Mouse (Mus musculus) retina, postnatal 1 day (tissue): ENCODE measurements around the gene Gm44965.

ENCODE experiments used
- DNase-seq: peaks from one replicate; pipeline ENCODE4 v3.0.0-alpha.2; 2012

Gm44965 gene

DNA sequence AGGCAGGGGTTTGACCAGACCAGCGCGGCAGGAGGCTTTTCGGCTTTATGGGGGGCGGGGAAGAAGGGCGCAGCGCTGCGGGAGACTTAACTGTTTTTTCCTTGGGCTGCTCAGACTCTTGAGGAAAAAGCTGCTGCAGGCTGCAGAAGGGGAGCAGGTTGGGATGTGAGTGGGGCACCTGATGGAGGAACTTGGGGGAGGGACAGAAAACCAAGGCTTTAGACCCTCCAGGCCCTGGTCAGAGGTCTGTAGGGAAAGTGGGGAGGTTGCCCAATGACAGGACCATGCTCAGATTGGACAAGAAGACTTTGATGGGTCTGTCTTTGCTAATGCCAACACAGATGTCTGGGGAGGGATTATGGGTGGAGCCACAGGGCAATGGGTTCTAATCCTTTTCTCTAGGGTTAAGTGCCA, 33.8 kb downstream of the Gm44965 start:
- DNase-seq, result no peak

DNA sequence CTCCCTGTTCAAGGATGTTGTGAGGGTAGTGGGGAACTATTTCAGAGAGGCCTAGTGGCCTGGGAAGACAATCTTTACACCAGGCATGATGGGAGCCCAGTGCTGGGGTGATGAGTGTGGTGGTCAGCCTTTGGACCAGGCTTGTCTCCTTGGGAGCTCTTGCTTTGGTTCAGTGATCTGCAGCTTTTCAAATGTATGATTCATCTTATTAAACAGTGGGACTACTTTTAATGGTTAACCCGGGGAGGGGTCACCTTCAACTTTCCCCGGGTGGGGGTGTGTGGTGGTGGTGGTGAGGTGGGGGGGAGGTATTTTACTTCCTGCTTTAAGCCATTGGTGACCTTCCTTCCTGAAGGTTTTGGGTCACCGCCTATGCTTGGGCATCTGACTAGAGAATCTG, 34.6 kb downstream of the Gm44965 start:
- DNase-seq, result no peak

DNA sequence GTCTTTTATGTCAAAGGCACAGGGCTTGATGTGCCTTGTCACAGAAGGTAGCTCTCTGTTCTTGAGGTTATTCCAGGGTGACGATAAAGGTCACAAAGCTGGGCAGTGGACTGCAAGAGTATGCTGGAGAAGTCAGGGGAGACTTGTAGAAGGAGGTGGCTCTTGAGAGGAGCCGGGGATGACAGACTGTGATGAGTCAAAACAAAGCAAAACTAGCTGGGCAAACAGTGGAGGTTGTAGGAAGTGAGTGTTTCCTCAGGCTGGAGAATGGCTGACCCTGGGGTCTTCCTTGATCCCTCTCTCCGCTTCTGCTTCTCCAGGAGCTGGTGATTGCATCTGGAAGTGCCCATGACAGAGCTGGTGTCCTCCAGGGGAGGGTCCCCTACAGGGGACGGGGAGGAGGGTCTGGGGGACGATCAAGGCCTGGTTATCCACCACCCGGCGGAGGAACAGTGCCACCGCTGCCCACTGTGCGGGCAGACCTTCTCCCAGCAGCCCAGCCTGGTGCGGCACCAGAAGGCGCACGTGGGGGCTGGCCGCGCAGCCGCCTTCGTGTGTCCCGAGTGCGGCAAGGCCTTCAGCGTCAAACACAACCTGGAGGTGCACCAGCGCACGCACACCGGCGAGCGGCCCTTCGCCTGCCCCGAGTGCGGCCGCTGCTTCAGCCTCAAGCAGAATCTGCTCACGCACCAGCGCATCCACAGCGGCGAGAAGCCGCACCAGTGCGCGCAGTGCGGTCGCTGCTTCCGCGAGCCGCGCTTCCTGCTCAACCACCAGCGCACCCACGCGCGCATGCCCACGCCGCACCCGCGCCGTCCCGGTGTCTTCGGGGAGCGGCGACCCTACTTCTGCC, 35.3 kb downstream of the Gm44965 start:
- peak; percentile 77 for DNase-seq

DNA sequence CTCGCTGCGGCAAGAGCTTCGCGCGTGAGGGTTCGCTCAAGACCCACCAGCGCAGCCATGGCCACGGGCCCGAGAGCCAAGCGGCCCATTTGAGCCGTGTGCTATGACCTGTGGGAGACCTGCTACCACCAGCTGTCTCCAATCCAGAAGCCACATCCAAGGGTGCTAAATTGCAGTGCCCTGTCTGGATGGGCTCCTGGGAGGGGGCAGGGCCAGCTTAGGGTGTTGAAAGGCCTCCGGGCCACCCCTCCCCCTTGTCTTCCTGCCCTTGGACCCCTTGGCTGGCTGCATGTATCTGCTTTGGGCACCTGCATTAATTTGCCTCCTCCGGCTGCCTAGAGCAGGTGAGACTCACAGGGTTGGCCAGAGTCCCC, 35.9 kb downstream of the Gm44965 start:
- DNase-seq, result no peak

- no peak for DNase-seq
These were observed 37.1 kb downstream of the Gm44965 start for GRCm38 (mm10) chr6:48630831-48631230.

- DNase-seq, result no peak
These were observed 41.4 kb downstream of the Gm44965 start for GRCm38 (mm10) chr6:48635105-48635504.

GRCm38 (mm10) chr6:48636515-48636914, 42.8 kb downstream of the Gm44965 start:
- peak; percentile 43 for DNase-seq

- no peak for DNase-seq
These were observed 44.2 kb downstream of the Gm44965 start for GRCm38 (mm10) chr6:48637811-48638500.

DNA sequence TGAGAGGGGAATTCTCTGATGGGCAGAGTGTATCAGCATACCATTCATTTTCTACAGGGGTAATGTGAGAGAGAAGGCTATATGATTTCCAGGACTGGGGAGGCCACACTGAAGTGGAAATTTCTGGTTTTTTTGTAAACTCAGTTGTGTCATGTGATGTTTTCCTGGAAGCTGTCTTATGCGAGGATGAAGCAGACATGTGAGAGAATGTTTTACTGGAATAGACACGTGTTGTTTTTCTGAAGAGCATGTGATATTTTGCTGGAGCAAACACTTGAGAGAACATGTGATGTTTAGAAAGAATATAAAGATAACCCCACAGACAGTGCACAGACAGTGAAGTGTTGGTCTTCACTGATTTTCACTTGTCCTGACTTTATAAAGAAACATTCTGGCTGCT, 44.8 kb downstream of the Gm44965 start:
- no peak for DNase-seq

DNA sequence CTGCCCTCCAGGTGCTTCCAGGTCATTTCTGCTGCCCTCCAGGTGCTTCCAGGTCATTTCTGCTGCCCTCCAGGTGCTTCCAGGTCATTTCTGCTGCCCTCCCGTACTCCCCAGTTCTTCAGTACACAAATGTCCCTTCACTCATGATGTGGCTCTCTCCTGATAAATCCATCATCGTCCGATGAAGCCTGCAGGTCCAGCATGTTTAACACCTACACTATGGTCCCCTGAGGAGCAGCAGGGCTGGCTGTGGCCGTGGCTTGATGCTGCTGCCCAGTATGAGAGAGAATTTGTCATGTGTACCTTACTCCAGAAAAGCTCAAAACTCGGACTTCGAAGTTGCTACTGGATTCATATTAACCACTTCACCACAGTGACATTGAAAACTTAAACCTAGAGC, 47.6 kb downstream of the Gm44965 start:
- no peak for DNase-seq

DNA sequence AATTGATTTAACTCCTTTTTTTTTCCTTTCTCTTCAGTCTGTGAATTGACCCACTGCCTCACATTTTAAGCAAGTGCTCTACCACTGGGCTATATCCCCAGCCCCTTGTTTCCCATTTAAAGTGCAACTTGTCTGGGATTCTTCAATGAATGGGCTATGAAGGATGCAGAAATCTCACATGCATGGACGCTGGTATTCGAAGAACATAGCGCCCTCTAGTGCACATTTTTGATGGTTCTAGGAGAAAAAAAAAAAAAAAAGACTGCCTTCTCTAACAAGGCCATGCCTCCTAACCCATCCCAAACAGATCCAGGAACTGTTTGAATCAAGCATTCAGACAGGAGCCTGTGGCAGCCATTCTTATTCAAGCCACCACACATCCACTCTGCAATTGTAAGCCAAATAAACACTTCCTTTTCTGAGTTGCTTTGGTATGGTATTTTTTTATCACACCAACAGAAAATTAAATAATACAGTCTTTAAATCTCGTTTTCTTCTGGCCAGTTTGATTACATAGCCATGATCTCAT, 49.1 kb downstream of the Gm44965 start:
- peak; percentile 89 for DNase-seq

- peak; percentile 79 for DNase-seq
These were observed 52.0 kb downstream of the Gm44965 start for GRCm38 (mm10) chr6:48645660-48646308.

DNA sequence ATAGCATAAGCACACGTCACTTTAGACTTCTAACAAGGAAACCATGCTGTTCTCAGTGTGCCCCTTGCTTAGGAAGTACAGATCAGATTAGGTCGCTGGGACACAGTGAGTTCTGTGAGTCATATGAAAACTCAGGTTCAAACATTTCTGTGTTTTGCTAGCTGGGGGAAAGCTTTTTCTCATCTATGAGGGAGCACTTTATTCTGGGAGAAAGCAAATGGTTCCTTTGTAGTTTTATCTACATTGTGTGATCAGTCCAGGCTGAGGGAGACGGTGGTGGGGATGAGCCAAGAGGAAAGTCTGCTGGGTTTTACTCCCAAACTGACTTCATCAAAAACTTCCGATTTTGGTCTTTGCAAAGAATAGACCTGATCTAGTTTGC, 52.6 kb downstream of the Gm44965 start:
- DNase-seq, result no peak

DNA sequence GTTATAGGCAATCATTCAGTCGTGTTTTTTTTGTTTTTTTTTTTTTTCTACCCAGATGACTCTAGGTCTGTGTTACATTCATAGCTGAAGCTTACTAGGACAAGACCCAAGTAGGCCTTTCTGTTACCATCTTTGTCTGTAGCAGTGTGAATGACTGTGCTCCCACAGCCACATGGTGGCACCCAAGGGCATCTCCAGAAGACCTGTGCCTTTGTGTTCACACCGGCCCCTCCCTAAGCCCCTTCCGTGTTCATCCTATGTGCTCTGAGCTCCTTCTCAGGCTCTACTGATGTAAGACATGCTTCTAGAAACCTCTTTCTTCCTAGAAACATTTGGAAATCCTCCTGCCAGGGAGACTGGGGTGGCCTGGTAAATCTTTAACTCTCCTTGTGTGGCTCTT, 53.3 kb downstream of the Gm44965 start, which contains the start of gene Gimap8:
Gene Gimap8, plus strand, starts transcription at position 240 of the 400 bp plus-strand sequence.
- DNase-seq, result peak; percentile 44

DNA sequence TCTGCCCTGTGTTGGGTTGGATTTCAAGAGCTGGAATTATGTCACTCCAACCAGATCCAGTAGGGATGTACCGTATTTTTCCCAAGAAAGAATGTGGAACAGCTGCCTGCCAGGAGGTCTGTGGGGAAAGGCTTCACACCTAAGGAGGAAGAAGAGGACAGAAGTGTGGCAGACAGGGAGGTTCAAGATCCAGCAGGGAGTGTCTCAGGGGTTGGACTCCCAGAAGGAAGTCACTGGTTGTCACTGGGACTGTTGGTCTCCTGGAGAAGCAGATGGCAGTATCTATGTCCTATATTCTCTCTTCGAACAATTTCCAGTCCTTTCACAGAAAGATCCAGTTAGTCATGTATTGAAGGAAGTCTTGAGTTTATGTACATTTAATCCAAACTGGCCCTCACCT, 53.9 kb downstream of the Gm44965 start:
- no peak for DNase-seq

GRCm38 (mm10) chr6:48648779-48649178, 55.0 kb downstream of the Gm44965 start:
- DNase-seq, result no peak

DNA sequence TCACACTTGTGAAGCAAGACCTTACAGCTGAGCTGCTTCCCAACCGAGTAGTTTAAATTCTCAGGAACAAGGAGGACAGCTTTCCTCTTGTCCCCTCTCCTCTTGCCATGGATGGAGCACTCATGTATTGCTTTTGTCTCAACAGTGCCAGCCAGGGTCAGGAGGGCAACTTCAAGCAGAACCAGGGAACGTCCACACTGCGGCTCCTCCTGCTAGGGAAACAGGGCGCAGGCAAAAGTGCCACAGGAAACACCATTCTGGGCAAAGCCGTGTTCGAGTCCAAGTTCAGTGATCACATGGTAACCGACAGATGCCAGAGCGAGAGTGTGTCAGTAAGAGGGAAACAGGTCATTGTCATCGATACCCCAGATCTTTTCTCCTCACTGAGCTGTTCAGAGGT, 56.3 kb downstream of the Gm44965 start:
- DNase-seq, result no peak

GRCm38 (mm10) chr6:48658721-48659120, 65.0 kb downstream of the Gm44965 start:
- DNase-seq, result no peak

DNA sequence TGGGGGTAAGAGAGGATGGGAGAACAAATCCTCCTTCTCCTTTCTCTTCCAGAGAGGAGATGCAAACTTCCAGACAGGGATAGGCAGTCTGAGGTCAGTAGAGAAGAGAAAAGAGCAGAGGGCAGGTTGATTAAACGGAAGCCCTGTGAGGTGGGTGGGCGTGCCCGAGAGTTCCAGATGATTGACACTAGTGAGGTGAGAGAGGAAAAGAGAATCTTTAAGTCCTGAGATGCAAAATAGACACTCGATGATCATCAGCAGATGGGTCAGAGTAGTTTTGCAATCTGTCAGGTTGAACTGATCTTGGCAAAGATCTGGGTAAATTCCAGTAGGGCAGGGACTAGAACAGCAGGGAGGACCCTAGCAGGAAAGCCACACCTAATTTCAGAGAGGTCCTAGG, 71.0 kb downstream of the Gm44965 start:
- DNase-seq, result no peak

DNA sequence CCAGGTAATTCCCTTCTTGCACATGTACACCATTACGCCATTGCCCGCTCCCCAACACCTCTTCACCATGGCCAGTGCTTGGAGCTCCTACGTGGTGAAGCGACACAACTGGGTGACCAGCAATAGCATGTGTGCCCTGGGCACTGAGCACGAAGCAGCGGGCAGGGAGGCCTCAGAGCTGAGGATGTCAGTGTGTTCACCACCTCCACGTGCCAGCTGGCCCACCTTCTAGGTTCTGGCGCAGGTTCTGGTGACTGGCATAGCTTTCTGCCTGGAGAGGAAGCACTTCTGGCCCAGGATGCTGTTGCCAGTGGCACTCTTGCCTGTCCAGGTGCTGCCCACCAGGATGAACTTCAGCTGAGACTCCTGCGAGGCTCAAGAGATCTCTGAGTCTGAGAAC, 71.7 kb downstream of the Gm44965 start:
- DNase-seq, result no peak

DNA sequence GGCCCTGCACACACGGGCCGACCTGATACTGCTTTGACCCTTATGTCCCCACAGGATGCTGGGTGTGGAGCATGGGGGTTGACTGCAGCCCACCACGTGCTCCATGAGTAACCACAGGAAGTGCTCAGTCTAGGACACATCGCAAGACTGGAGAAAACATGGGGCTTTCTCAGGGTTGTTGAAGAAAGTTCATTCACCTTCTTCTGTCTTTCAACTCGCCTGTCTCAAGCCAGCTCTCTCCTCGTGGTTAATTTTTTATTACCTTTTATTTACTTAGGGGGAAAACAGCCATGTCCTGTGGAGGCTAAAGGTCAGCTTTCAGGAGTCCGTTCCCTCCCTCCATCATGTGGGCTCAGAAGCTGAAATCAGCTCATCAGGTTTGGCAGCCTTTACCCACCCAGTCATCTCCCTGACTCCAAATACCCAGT, 72.4 kb downstream of the Gm44965 start:
- no peak for DNase-seq

DNA sequence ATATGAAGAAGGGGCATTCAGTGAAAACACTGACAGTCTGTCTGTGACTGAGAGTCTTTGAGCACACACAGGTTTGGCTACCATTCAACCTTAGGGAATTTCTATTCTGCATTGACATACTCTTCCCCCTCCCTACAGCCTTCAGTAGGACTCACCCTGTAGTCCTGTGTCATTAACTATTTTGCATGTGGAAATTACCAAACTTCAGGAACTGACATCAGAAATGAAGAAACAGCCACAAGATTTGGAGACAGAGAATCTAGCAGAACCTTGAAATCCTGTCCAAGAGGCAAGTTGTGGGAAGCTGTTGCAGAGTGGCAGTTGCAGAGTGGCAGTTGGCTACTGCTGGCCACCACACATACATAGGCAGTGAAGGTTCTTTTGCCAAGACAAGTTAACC, 74.3 kb downstream of the Gm44965 start:
- DNase-seq, result no peak
